Mouse (Mus musculus): ENCODE measurements around the gene Sbk3. TPM values are rescaled to one million over a fixed set of nuclear protein-coding genes. Genes with fewer than 3 reads are reported as not detected.
A peak's percentile ranks its signal among the peaks of the same experiment; 100 is the strongest.

Gene Sbk3
- polyA plus RNA-seq, 1 experiment from 2014 or later, result not detected

- DNase-seq (ENCODE audit: low spot score), result no peak
- Histone ChIP-seq H3K4me1 (replicated peaks; ENCODE audit: control insufficient read depth, insufficient read depth, low read length) (peaks cover 28% of the 10 kb centered on the region), H3K27me3 (replicated peaks; ENCODE audit: control insufficient read depth, insufficient read depth, low read length) (peaks cover 26% of the 10 kb centered on the region)
Measured at GRCm38 (mm10) chr7:4923586-4924364, 47.2 kb downstream of the Sbk3 start.

GRCm38 (mm10) chr7:4922931-4923565 lies 47.9 kb downstream of the Sbk3 start:
- ATAC-seq (replicated peaks; ENCODE audit: low FRiP score) (no peak), DNase-seq (ENCODE audit: low spot score) (no peak)
- 2% methylated on average over 14 of the region's 14 CpGs for WGBS
- H3K4me3 ChIP-seq (ENCODE audit: low read depth, low read length), result peak overlapping the region; percentile 26
- H3K27ac ChIP-seq (ENCODE audit: low read depth, low read length), result 0 out of 2 replicates have a peak overlapping the region, but pooled peaks have one; percentile 13
- peaks cover 28% of the 10 kb centered on the region for H3K4me1 ChIP-seq (replicated peaks; ENCODE audit: control insufficient read depth, insufficient read depth, low read length)
- no peaks in the 10 kb centered on the region for H3K9me3 ChIP-seq (ENCODE audit: control insufficient read depth, low read length)
- H3K27me3 ChIP-seq (replicated peaks; ENCODE audit: control insufficient read depth, insufficient read depth, low read length), result peaks cover 26% of the 10 kb centered on the region
- peaks cover 29% of the 10 kb centered on the region for H3K36me3 ChIP-seq (ENCODE audit: control insufficient read depth, insufficient read depth, low read length)
- no peak overlapping the region for H3K9ac ChIP-seq (ENCODE audit: low read depth, low read length)
- H3K4me2 ChIP-seq, result peak overlapping the region; percentile 69

More at GRCm38 (mm10) chr7:4923586-4924364, 47.2 kb downstream of the Sbk3 start:
- H3K36me3 ChIP-seq (ENCODE audit: control insufficient read depth, insufficient read depth, low read length), result peaks cover 22% of the 10 kb centered on the region
- no peak overlapping the region; the same call in 1 of the 2 replicates for H3K9ac ChIP-seq (ENCODE audit: low read depth, low read length)
- peak overlapping the region; percentile 69 for H3K4me2 ChIP-seq
- no peaks in the 10 kb centered on the region for H3K9me3 ChIP-seq (ENCODE audit: control insufficient read depth, low read length)
- peak overlapping the region; percentile 70 for H3K27ac ChIP-seq (ENCODE audit: low read depth, low read length)
- WGBS, result 7% methylated on average over 37 of the region's 37 CpGs
- peak overlapping the region; percentile 15; the same call in 1 of the 2 replicates for H3K4me3 ChIP-seq (ENCODE audit: low read depth, low read length)
- ATAC-seq (replicated peaks; ENCODE audit: low FRiP score), result no peak

- no peak overlapping the region for H3K9ac ChIP-seq (ENCODE audit: low read depth, low read length)
- ATAC-seq (replicated peaks; ENCODE audit: low FRiP score) (peak; percentile 10; the same call in 1 of the 2 replicates), DNase-seq (ENCODE audit: low spot score) (peak; percentile 73)
- peak overlapping the region; percentile 26 for H3K4me3 ChIP-seq (ENCODE audit: low read depth, low read length)
- H3K27ac ChIP-seq (ENCODE audit: low read depth, low read length), result 0 out of 2 replicates have a peak overlapping the region, but pooled peaks have one; percentile 13
- H3K4me1 ChIP-seq (replicated peaks; ENCODE audit: control insufficient read depth, insufficient read depth, low read length), result peaks cover 28% of the 10 kb centered on the region
- H3K36me3 ChIP-seq (ENCODE audit: control insufficient read depth, insufficient read depth, low read length), result peaks cover 29% of the 10 kb centered on the region
- 1% methylated on average over 14 of the region's 14 CpGs for WGBS
- H3K4me2 ChIP-seq, result peak overlapping the region; percentile 69
- no peaks in the 10 kb centered on the region for H3K9me3 ChIP-seq (ENCODE audit: control insufficient read depth, low read length)
- H3K27me3 ChIP-seq (replicated peaks; ENCODE audit: control insufficient read depth, insufficient read depth, low read length), result peaks cover 26% of the 10 kb centered on the region
Measured at GRCm38 (mm10) chr7:4922508-4922907, 48.5 kb downstream of the Sbk3 start.

GRCm38 (mm10) chr7:4921824-4922482 lies 49.0 kb downstream of the Sbk3 start, which contains the start of gene Nat14:
Gene Nat14 (plus strand): TSS chr7:4922028.
- ATAC-seq (replicated peaks; ENCODE audit: low FRiP score) (no peak), DNase-seq (ENCODE audit: low spot score) (no peak)
- Histone ChIP-seq H3K27me3 (replicated peaks; ENCODE audit: control insufficient read depth, insufficient read depth, low read length) (peaks cover 26% of the 10 kb centered on the region), H3K36me3 (ENCODE audit: control insufficient read depth, insufficient read depth, low read length) (peaks cover 29% of the 10 kb centered on the region), H3K27ac (ENCODE audit: low read depth, low read length) (peak within 1 kb of the TSS; percentile 13; the same call in 1 of the 2 replicates), H3K4me1 (replicated peaks; ENCODE audit: control insufficient read depth, insufficient read depth, low read length) (peaks cover 27% of the 10 kb centered on the region), H3K4me2 (peak within 1 kb of the TSS; percentile 69), H3K9ac (ENCODE audit: low read depth, low read length) (peak within 1 kb of the TSS; percentile 5; the same call in 1 of the 2 replicates), H3K4me3 (ENCODE audit: low read depth, low read length) (peak within 1 kb of the TSS; percentile 26), H3K9me3 (ENCODE audit: control insufficient read depth, low read length) (no peaks in the 10 kb centered on the region)
- WGBS, result 30% methylated on average over 8 of the region's 8 CpGs

- no peak overlapping the region; the same call in 1 of the 2 replicates for H3K4me3 ChIP-seq (ENCODE audit: low read depth, low read length)
- WGBS, result 34% methylated on average over 23 of the region's 23 CpGs
- DNase-seq (ENCODE audit: low spot score), result no peak
- H3K9me3 ChIP-seq (ENCODE audit: control insufficient read depth, low read length), result no peaks in the 10 kb centered on the region
- peaks cover 29% of the 10 kb centered on the region for H3K36me3 ChIP-seq (ENCODE audit: control insufficient read depth, insufficient read depth, low read length)
- H3K4me1 ChIP-seq (replicated peaks; ENCODE audit: control insufficient read depth, insufficient read depth, low read length), result peaks cover 31% of the 10 kb centered on the region
- peak overlapping the region; percentile 9; the same call in 1 of the 2 replicates for H3K27ac ChIP-seq (ENCODE audit: low read depth, low read length)
- peak overlapping the region; percentile 5; the same call in 1 of the 2 replicates for H3K9ac ChIP-seq (ENCODE audit: low read depth, low read length)
- peak overlapping the region; percentile 38 for H3K4me2 ChIP-seq
- 0 out of 2 replicates have a peak, but pooled peaks have one; percentile 11 for ATAC-seq (replicated peaks; ENCODE audit: low FRiP score)
- H3K27me3 ChIP-seq (replicated peaks; ENCODE audit: control insufficient read depth, insufficient read depth, low read length), result peaks cover 22% of the 10 kb centered on the region
Measured at GRCm38 (mm10) chr7:4920976-4921823, 49.8 kb downstream of the Sbk3 start.

- peaks cover 34% of the 10 kb centered on the region for H3K4me1 ChIP-seq (replicated peaks; ENCODE audit: control insufficient read depth, insufficient read depth, low read length)
- no peaks in the 10 kb centered on the region for H3K9me3 ChIP-seq (ENCODE audit: control insufficient read depth, low read length)
- WGBS, result 90% methylated on average over 19 of the region's 19 CpGs
- H3K4me3 ChIP-seq (ENCODE audit: low read depth, low read length), result no peak overlapping the region; the same call in 1 of the 2 replicates
- H3K36me3 ChIP-seq (ENCODE audit: control insufficient read depth, insufficient read depth, low read length), result peaks cover 29% of the 10 kb centered on the region
- ATAC-seq (replicated peaks; ENCODE audit: low FRiP score) (no peak), DNase-seq (ENCODE audit: low spot score) (no peak)
- H3K27ac ChIP-seq (ENCODE audit: low read depth, low read length), result no peak overlapping the region
- H3K27me3 ChIP-seq (replicated peaks; ENCODE audit: control insufficient read depth, insufficient read depth, low read length), result peaks cover 22% of the 10 kb centered on the region
- no peak overlapping the region for H3K4me2 ChIP-seq
- no peak overlapping the region for H3K9ac ChIP-seq (ENCODE audit: low read depth, low read length)
Measured at GRCm38 (mm10) chr7:4920496-4920895, 50.5 kb downstream of the Sbk3 start.

GRCm38 (mm10) chr7:4919971-4920370 lies 51.0 kb downstream of the Sbk3 start:
- H3K27ac ChIP-seq (ENCODE audit: low read depth, low read length), result no peak overlapping the region
- H3K4me1 ChIP-seq (replicated peaks; ENCODE audit: control insufficient read depth, insufficient read depth, low read length), result peaks cover 34% of the 10 kb centered on the region
- H3K9ac ChIP-seq (ENCODE audit: low read depth, low read length), result no peak overlapping the region
- peaks cover 22% of the 10 kb centered on the region for H3K27me3 ChIP-seq (replicated peaks; ENCODE audit: control insufficient read depth, insufficient read depth, low read length)
- no peaks in the 10 kb centered on the region for H3K9me3 ChIP-seq (ENCODE audit: control insufficient read depth, low read length)
- WGBS, result 93% methylated on average over 21 of the region's 21 CpGs
- DNase-seq (ENCODE audit: low spot score) (no peak), ATAC-seq (replicated peaks; ENCODE audit: low FRiP score) (no peak)
- H3K4me2 ChIP-seq, result no peak overlapping the region
- no peak overlapping the region for H3K4me3 ChIP-seq (ENCODE audit: low read depth, low read length)
- H3K36me3 ChIP-seq (ENCODE audit: control insufficient read depth, insufficient read depth, low read length), result peaks cover 29% of the 10 kb centered on the region
